Mouse (Mus musculus) adrenal gland, postnatal 25 days (tissue): ENCODE measurements around the gene Ngb. TPM values are rescaled to one million over a fixed set of nuclear protein-coding genes. Genes with fewer than 3 reads are reported as not detected.

Source experiments
- DNase-seq: peaks from one replicate; pipeline ENCODE4 v3.0.0; 2021; ENCODE audit warnings: mixed read lengths
- total RNA-seq: library from RNA; stranded (reverse); gene quantifications from 2 replicates; pipeline ENCODE4 v1.2.3, GENCODE M21; 2021

Gene Ngb
- total RNA-seq, 1 experiment from 2014 or later, result 1.3 TPM

- no peak for DNase-seq
Observed at GRCm38 (mm10) chr12:87091916-87092315, 10.4 kb downstream of the Ngb start.

GRCm38 (mm10) chr12:87089701-87090100 is 12.6 kb downstream of the Ngb start:
- DNase-seq, result no peak

- no peak for DNase-seq
Observed at GRCm38 (mm10) chr12:87089255-87089654, 13.1 kb downstream of the Ngb start.

- no peak for DNase-seq
Observed at GRCm38 (mm10) chr12:87088331-87088730, 14.0 kb downstream of the Ngb start.

- no peak for DNase-seq
Observed at GRCm38 (mm10) chr12:87087236-87087635, 15.1 kb downstream of the Ngb start.

- no peak for DNase-seq
Observed at GRCm38 (mm10) chr12:87082797-87083196, 19.5 kb downstream of the Ngb start.

- DNase-seq, result no peak
Observed at GRCm38 (mm10) chr12:87076610-87077009, 25.7 kb downstream of the Ngb start.

- DNase-seq, result no peak
Observed at GRCm38 (mm10) chr12:87070520-87070919, 31.8 kb downstream of the Ngb start.

- DNase-seq, result no peak
Observed at GRCm38 (mm10) chr12:87066429-87066828, 35.9 kb downstream of the Ngb start.

- no peak for DNase-seq
Observed at GRCm38 (mm10) chr12:87065446-87065845, 36.9 kb downstream of the Ngb start.

GRCm38 (mm10) chr12:87057066-87057465 is 45.3 kb downstream of the Ngb start:
- DNase-seq, result peak; percentile 13

- no peak for DNase-seq
Observed at GRCm38 (mm10) chr12:87054873-87055272, 47.5 kb downstream of the Ngb start.

GRCm38 (mm10) chr12:87052661-87053321 is 49.5 kb downstream of the Ngb start:
- peak; percentile 87 for DNase-seq

- no peak for DNase-seq
Observed at GRCm38 (mm10) chr12:87047536-87047935, 54.8 kb downstream of the Ngb start.

Other genes with a start within 250 kb of the Ngb start
- gene Irf2bpl, start 217.7 kb downstream of the Ngb start, total RNA-seq, result 65.4 and 74.6 TPM in 2 replicates
- 29.9 and 31.0 TPM in 2 replicates for gene Cipc, start 155.5 kb downstream of the Ngb start, total RNA-seq
- 0.86 and 1.9 TPM in 2 replicates for gene Zdhhc22, start 112.1 kb downstream of the Ngb start, total RNA-seq
- 0.71 and 1.5 TPM in 2 replicates for gene Tmem63c, start 81.2 kb downstream of the Ngb start, total RNA-seq
- 106 and 112 TPM in 2 replicates for gene Gstz1, start 44.6 kb upstream of the Ngb start, total RNA-seq
- 13.7 and 17.7 TPM in 2 replicates for gene Pomt2, start 45.4 kb upstream of the Ngb start, total RNA-seq
- gene Samd15, start 97.2 kb upstream of the Ngb start, total RNA-seq, result 2.8 TPM in 2 replicates
- gene Tmed8, start 97.9 kb upstream of the Ngb start, total RNA-seq, result 31.6 and 38.5 TPM in 2 replicates
- 0.52 and 0.76 TPM in 2 replicates for gene Noxred1, start 136.2 kb upstream of the Ngb start, total RNA-seq
- gene Vipas39, start 163.7 kb upstream of the Ngb start, total RNA-seq, result 36.4 and 36.7 TPM in 2 replicates
- gene Ahsa1, start 163.9 kb upstream of the Ngb start, total RNA-seq, result 166 and 209 TPM in 2 replicates
- not detected in 2 replicates for gene Ism2, start 197.2 kb upstream of the Ngb start, total RNA-seq